Mouse (Mus musculus) macrophage (primary cell): Measurements from ENCODE around the gene Prkca. TPM values are rescaled to one million over a fixed set of nuclear protein-coding genes. Genes with fewer than 3 reads are reported as not detected.

Experiments used
- H3K27ac ChIP-seq: fragments of 350-480 bp; formaldehyde crosslinking; 2 replicates; pipeline ENCODE4 v1.9.0; 2021
- H3K36me3 ChIP-seq: fragments of 350-480 bp; formaldehyde crosslinking; 2 replicates; pipeline ENCODE4 v1.9.0; 2021; ENCODE audit errors: inconsistent target
- H3K4me3 ChIP-seq: fragments of 350-480 bp; formaldehyde crosslinking; 2 replicates; pipeline ENCODE4 v1.9.0; 2021; ENCODE audit errors: inconsistent target
- H3K79me2 ChIP-seq: fragments of 350-480 bp; formaldehyde crosslinking; 2 replicates; pipeline ENCODE4 v1.9.0; 2021; ENCODE audit errors: inconsistent target
- WGBS: methylation state at CpG from one replicate; pipeline ENCODE4 v1.1.7; 2026; ENCODE audit warnings: inconsistent platforms; ENCODE audit not compliant: missing documents; 5-methylcytosine and 5-hydroxymethylcytosine counted together
- polyA plus RNA-seq: library from polyadenylated mRNA; stranded (reverse); fragments of 250-400 nt; gene quantifications from 3 replicates; pipeline ENCODE4 v1.2.4, GENCODE M21; 2018; ENCODE audit warnings: inconsistent platforms

Gene Prkca
- polyA plus RNA-seq, 1 experiment from 2014 or later: 1.8 TPM

DNA sequence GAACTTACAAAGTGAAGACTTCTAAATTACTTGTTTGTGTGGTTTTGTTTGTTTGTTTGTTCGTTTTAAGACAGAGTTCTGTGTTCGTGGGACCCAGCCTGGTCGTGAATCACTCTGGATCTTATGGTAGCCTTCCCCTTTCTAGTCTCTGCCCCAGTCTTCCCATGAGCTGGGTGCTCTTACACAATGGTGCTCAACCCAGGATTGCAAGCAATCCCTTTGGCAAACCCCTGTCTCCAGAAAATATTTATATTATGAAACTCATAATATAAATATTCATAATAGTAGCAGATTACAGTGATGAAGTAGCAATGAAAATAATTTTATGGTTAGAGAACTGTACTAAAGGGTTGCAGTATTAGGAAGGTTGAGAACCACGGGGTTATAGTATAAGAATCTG lies 12.3 kb upstream of the Prkca start:
- H3K4me3 ChIP-seq: no peak overlapping the region
- no peak overlapping the region for H3K27ac ChIP-seq
- no peaks in the 10 kb centered on the region for H3K36me3 ChIP-seq
- WGBS: 69% methylated on average over 4 of the region's 4 CpGs
- H3K79me2 ChIP-seq: no peaks in the 10 kb centered on the region

DNA sequence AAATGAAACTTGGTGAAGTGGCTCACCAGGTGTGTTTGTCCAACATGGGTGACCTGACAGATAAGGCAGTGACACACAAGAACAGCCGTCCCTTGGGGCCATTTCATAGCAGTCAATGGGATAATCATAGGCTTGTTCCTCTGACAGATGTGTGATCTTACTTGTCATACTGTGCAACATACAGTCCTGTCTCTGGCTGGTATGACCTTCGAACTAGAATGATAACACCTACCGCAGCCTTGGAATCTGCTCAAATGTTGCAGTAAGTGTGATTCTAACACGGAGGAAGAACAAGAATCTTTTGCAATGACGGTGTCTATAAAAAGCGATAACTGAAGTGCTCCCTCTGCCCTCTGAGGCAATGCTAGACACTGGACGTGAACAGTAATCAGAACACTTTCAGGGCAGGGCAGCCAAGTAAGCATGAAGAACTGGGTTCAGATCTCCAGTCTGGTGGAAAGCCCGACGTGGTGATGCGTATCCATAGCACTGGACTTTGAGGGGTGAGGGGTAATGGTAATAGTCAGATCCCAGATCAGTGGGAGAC lies 9.2 kb upstream of the Prkca start:
- Histone ChIP-seq H3K4me3 (no peak overlapping the region), H3K36me3 (no peaks in the 10 kb centered on the region), H3K79me2 (no peaks in the 10 kb centered on the region), H3K27ac (no peak overlapping the region)
- WGBS: 87% methylated on average over 9 of the region's 10 CpGs

- Histone ChIP-seq H3K4me3 (no peak overlapping the region), H3K27ac (no peak overlapping the region), H3K36me3 (no peaks in the 10 kb centered on the region), H3K79me2 (no peaks in the 10 kb centered on the region)
- 9% methylated on average over 4 of the region's 4 CpGs for WGBS
Measured at GRCm38 (mm10) chr11:108350799-108351198, 7.1 kb upstream of the Prkca start.

DNA sequence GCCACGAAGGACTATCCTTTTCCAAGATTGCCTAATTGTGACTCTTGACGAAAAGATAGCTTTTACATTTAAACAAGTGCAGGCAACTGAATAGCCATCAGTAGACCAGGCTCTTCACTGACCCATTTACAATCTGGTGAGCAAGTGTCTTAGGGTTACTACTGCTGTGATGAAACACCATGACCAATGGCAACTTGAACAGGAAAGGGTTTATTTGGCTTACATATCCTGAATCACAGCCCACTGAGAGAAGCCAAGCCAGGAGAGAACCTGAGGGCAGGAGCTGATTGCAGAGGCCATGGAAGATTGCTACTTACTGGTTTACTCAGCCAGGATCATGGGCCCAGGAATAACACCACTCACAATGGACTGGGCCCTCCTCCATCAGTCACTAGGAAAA lies 1.6 kb upstream of the Prkca start:
- Histone ChIP-seq H3K27ac (no peak overlapping the region), H3K36me3 (no peaks in the 10 kb centered on the region), H3K79me2 (no peaks in the 10 kb centered on the region), H3K4me3 (no peak overlapping the region)
- WGBS: 75% methylated on average over 2 of the region's 2 CpGs

DNA sequence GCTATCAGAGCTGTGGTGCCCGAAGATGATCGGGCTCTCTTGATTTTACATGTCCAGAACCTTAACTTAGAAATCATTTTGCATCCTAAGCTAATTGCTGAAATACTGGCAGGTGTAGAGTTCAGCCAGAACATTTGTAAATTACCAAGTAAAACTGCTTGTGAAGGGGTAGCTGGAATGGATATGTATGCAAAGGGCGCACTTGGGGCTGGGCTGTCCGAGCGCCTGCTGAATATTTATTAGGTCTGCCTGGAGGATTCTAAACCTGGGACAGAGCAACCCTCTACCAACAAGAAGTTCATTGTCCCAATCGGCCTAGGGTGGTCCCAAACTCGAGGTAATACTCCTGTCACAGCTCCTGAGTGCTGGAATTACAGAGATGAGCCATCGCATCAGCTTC lies 1.0 kb upstream of the Prkca start:
- 94% methylated on average over 8 of the region's 8 CpGs for WGBS
- Histone ChIP-seq H3K4me3 (no peak overlapping the region), H3K36me3 (no peaks in the 10 kb centered on the region), H3K79me2 (no peaks in the 10 kb centered on the region), H3K27ac (no peak overlapping the region)

DNA sequence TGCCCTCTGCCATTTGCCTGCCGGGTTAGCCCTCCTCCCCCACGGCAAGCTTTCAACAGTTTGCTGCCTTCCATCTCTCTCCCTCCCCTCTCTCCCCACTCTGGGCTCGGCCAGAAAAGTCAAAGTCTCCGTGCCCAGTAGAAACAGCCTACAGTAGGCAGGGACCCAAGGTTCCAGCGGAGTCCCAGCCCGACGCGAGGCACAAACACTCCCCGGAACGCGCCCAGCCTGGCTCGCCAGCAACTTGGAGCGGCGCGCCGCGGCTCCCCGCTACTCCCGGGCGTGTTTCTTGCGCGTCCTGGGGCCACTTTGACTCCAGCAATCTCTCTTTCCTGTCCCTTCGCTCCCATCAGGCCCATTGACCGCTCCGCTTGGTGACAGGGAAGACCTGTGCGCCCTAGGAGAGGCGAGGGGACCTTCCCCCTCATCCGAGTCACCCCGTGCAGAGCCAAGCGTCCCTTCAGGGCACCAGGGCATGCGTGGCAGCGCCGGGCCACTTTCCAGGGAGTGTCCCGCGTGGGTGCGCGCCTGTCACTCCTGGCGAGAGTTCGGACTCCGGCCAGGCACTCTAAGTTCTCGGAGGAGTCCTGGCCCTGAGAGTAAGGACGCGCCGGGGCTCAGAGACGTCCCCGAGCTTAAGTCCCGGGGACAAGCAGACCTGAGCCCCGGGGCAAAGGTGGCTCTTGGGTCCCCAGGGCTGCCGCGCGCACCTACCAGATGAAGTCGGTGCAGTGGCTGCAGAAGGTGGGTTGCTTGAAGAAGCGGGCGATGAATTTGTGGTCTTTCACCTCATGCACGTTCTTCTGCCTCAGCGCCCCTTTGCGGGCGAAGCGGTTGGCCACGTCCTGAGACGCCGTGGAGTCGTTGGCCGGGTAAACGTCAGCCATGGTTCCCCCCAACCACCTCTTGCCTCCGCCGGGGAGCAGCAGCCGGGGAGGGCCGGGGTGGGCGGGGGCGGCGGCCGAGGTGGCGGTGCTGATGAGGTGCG lies 653 bp downstream of the Prkca start, which contains the start of gene Apoh:
Gene Apoh, plus strand, starts transcription at position 574 of the 988 bp plus-strand sequence.
- no peak within 1 kb of the TSS for H3K27ac ChIP-seq

DNA sequence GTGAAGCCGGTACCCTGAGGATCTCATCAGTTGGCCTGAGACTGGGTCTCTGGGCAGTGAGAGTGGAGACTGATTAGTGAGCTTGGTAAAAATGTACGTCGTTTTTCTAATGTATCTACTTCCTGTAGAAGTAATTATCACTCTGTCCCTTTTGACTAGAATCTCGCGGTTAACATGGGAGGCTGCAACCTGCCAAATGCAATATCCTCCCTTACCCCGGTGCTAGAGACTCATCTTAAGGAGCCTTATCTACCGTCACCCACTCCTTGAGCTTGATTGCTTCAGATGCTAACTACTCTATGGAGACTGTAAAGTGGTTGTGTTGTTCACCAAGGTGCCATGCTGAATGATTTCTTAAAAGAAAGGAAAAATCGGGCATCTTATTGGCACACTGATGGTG lies 1.9 kb downstream of the Prkca start:
- Histone ChIP-seq H3K27ac (no peak overlapping the region), H3K79me2 (no peaks in the 10 kb centered on the region), H3K36me3 (no peaks in the 10 kb centered on the region), H3K4me3 (no peak overlapping the region)
- 89% methylated on average over 8 of the region's 8 CpGs for WGBS

More for the DNA sequence above, 653 bp downstream of the Prkca start, which contains the start of gene Apoh:
- peak within 1 kb of the TSS; percentile 38 for H3K4me3 ChIP-seq
- no peaks in the 10 kb centered on the region for H3K36me3 ChIP-seq
- no peaks in the 10 kb centered on the region for H3K79me2 ChIP-seq
- WGBS: 1% methylated on average over 73 of the region's 75 CpGs

DNA sequence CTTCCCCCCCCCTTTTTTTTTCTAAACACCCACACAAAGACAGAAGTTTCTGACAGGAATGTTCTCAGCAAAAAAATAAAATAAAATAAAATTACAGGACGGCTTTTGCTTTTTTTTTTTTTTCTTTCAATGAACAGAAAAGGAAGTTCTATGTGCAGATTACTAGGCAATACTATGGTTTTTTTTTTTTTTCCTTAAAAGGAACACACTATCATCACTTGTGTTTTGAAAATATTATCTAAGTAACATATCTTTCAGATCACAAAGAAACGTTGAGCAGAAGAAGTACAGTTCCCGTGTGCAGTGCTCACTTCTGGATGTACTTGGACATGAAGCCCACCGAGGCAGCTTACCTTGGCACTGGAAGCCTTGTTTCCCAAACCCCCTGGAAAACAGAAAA lies 3.4 kb downstream of the Prkca start:
- 85% methylated on average over 4 of the region's 4 CpGs for WGBS
- no peak overlapping the region for H3K4me3 ChIP-seq

GRCm38 (mm10) chr11:108336445-108336844 lies 7.3 kb downstream of the Prkca start:
- WGBS: 72% methylated on average over 5 of the region's 5 CpGs
- Histone ChIP-seq H3K4me3 (no peak overlapping the region), H3K36me3 (no peaks in the 10 kb centered on the region), H3K27ac (no peak overlapping the region), H3K79me2 (no peaks in the 10 kb centered on the region)

More for the DNA sequence above, 3.4 kb downstream of the Prkca start:
- Histone ChIP-seq H3K79me2 (no peaks in the 10 kb centered on the region), H3K36me3 (no peaks in the 10 kb centered on the region), H3K27ac (no peak overlapping the region)

GRCm38 (mm10) chr11:108335536-108335935 lies 8.2 kb downstream of the Prkca start:
- Histone ChIP-seq H3K36me3 (no peaks in the 10 kb centered on the region), H3K79me2 (no peaks in the 10 kb centered on the region), H3K4me3 (no peak overlapping the region), H3K27ac (no peak overlapping the region)
- WGBS: 97% methylated on average over 4 of the region's 4 CpGs

- Histone ChIP-seq H3K4me3 (no peak overlapping the region), H3K27ac (no peak overlapping the region), H3K79me2 (no peaks in the 10 kb centered on the region), H3K36me3 (no peaks in the 10 kb centered on the region)
- 45% methylated on average over 2 of the region's 3 CpGs for WGBS
Measured at GRCm38 (mm10) chr11:108334658-108335057, 9.1 kb downstream of the Prkca start.

DNA sequence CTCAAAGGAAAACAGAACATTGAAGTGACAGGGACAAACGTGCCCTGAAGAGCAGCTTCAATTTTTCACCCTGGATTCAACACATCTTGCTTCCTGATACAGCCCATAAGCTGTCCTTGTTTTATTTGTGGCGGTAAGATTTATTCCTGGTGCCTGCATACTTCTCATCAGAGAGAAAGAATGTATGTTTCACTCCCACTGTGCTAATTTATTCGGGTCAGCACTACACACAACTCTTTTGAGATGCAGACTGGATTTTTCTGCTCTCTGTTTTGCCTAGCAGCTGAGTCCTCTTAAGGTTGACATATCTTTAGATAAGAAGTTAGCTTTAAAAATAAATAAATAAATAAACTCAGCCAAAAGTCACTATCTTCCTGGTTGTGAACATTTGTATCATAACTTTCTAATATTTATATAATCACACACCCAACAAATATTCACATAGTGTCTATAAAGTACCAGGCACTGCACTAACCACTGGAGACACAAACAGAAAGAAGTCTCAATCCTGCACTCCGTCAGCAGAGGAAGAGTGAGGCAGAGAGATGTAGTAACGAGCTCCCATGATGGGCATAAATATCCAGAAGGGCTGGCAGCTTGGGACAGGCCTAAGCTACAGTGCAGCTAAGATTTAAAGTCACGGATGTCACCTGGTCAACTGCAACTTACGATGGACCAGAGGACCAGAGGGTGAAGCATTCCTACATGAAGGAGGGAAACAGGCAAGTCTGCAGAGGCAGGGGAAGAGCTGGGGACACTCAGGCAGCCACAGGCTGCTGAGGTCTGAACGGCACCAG lies 9.9 kb downstream of the Prkca start:
- Histone ChIP-seq H3K4me3 (no peak overlapping the region), H3K79me2 (no peaks in the 10 kb centered on the region), H3K36me3 (no peaks in the 10 kb centered on the region), H3K27ac (no peak overlapping the region)
- 82% methylated on average over 8 of the region's 8 CpGs for WGBS

DNA sequence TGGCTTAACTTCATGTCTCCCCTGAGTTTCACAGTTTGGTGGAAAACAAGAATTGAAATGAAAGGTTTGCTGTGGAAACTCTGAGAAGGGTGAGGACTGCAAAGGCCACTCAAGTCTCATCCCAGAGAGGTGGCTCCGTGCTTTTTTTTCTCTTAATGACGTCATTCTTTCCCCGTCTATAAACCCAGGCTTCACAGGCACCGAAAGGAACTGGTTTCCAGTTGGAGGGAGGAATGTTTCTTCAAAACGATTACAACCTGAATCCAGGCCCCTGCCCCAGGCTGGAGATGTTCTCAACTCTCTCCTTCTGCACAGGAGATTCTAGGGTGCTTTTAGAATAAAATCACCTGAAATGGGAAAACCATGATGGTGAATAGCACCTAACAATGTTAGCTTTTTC lies 10.7 kb downstream of the Prkca start:
- no peaks in the 10 kb centered on the region for H3K79me2 ChIP-seq
- H3K36me3 ChIP-seq: no peaks in the 10 kb centered on the region
- no peak overlapping the region for H3K27ac ChIP-seq
- WGBS: 92% methylated on average over 5 of the region's 5 CpGs
- H3K4me3 ChIP-seq: no peak overlapping the region

GRCm38 (mm10) chr11:108330818-108331217 lies 12.9 kb downstream of the Prkca start:
- 90% methylated on average over 11 of the region's 11 CpGs for WGBS
- H3K27ac ChIP-seq: no peak overlapping the region
- no peaks in the 10 kb centered on the region for H3K36me3 ChIP-seq
- no peaks in the 10 kb centered on the region for H3K79me2 ChIP-seq
- H3K4me3 ChIP-seq: no peak overlapping the region
